Comparison of ENCODE assay signal across 12 mouse cellular contexts in the genomic region with DNA sequence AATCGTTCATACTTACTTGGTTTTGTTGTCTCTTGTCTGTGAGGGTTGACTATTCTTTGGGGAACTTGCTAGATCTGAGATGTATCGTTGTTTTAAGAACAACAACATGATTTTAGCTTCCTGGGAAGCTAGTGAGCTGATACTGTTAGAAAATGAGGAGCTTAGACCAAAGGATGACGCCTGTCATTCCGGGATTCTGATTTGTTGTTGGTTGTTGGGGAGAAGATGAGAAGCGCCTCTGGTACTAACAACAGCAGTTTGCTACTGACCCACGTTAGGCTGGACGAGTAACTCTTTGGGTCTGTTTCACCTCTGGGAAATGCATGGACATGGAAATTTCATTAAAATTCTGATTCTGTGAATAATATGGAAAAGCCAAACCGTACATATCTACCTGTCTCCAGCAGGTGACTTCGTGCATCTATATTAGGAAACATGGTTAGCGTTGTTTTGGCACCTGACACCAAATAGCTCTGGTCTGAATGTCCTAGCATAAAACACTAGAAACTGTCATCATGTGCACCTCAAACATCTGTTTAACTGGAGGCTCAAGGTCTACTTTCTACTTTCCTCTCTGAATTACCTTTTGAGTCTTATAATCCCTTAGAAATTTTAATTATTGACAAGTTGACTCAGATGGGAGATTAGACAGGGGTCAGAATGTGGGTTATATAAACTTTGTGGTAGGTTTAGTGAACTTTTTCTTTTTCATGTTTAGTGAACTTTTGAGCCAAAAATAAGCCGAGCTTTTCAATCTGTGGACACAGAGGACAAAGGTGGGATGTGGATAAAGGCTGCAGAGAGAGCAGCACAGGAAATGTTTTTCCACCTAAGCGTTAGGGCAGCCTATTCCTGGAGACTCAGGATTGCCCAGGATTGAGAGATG. TPM values are rescaled to one million over a fixed set of nuclear protein-coding genes. Genes with fewer than 3 reads are reported as not detected.
DNase-seq lines count a peak whose midpoint lies in the region; ATAC-seq and TF ChIP-seq lines count a peak whose summit lies in the region.
"Had no signal": no experiment of that assay in that cellular context is flagged by ENCODE, and none has a peak within 500 bp of the region (broad histone marks: within the 10 kb centered on the region; RNA-seq: fewer than 3 reads in every experiment).

No protein-coding gene starts in this region.

- no peak overlapping the region for H3K9ac ChIP-seq in kidney, embryonic 15.5 days
- H3K9ac ChIP-seq in hindbrain, embryonic 12.5 days: no peak overlapping the region
- no peak overlapping the region for H3K9ac ChIP-seq in midbrain, embryonic 16.5 days (ENCODE audit: low read depth, low read length)
- H3K9ac ChIP-seq in intestine, postnatal 0 days (ENCODE audit: low read depth, low read length): no peak overlapping the region
- H3K9ac ChIP-seq: embryonic facial prominence, embryonic 12.5 days; limb, embryonic 15.5 days; lung, embryonic 15.5 days had no signal

- peaks cover 9% of the 10 kb centered on the region; the same call in 1 of the 2 replicates for H3K4me1 ChIP-seq in kidney, adult 2 months (ENCODE audit: control insufficient read depth, insufficient read depth, low read length)
- H3K4me1 ChIP-seq in kidney, embryonic 15.5 days: peaks cover 8% of the 10 kb centered on the region
- H3K4me1 ChIP-seq in cortical plate, adult 2 months (ENCODE audit: control insufficient read depth, insufficient read depth, low read length): peaks cover 6% of the 10 kb centered on the region; the same call in 1 of the 2 replicates
- peaks cover 21% of the 10 kb centered on the region for H3K4me1 ChIP-seq in hindbrain, embryonic 12.5 days
- peaks cover 12% of the 10 kb centered on the region; the same call in 1 of the 2 replicates for H3K4me1 ChIP-seq in midbrain, embryonic 16.5 days (ENCODE audit: control insufficient read depth, insufficient read depth, low read length)
- no peaks in the 10 kb centered on the region for H3K4me1 ChIP-seq in intestine, postnatal 0 days (replicated peaks; ENCODE audit: control insufficient read depth, insufficient read depth, low read length)
- H3K4me1 ChIP-seq: embryonic facial prominence, embryonic 12.5 days had no signal

- WGBS in kidney, adult 2 months: 67% methylated on average over 12 of the region's 12 CpGs
- 86% methylated on average over 12 of the region's 12 CpGs for WGBS in kidney, embryonic 15.5 days
- WGBS in hindbrain, embryonic 12.5 days: 79% methylated on average over 12 of the region's 12 CpGs
- 74% methylated on average over 12 of the region's 12 CpGs for WGBS in midbrain, embryonic 16.5 days
- 77% methylated on average over 12 of the region's 12 CpGs for WGBS in intestine, postnatal 0 days

- H3K27me3 ChIP-seq in kidney, adult 2 months (replicated peaks; ENCODE audit: control insufficient read depth, insufficient read depth, low read length): no peaks in the 10 kb centered on the region; the same call in 1 of the 2 replicates
- peaks cover 49% of the 10 kb centered on the region for H3K27me3 ChIP-seq in kidney, embryonic 15.5 days
- no peaks in the 10 kb centered on the region for H3K27me3 ChIP-seq in hindbrain, embryonic 12.5 days
- no peaks in the 10 kb centered on the region for H3K27me3 ChIP-seq in midbrain, embryonic 16.5 days (ENCODE audit: control insufficient read depth, insufficient read depth, low read depth, low read length)
- H3K27me3 ChIP-seq in intestine, postnatal 0 days (replicated peaks; ENCODE audit: control insufficient read depth, insufficient read depth, low read length): peaks cover 26% of the 10 kb centered on the region

- no peak for TF ChIP-seq POLR2A in kidney, adult 2 months (IDR thresholded peaks at IDR 0.05; ENCODE audit: low read depth, low read length)
- TF ChIP-seq POLR2A in cortical plate, adult 2 months (IDR thresholded peaks at IDR 0.05; ENCODE audit: extremely low read depth, insufficient read depth, low read length): no peak

- no peak for TF ChIP-seq CTCF in kidney, adult 2 months (conservative IDR thresholded peaks at IDR 0.05; ENCODE audit: insufficient read depth, insufficient read length, low read depth, low read length)
- no peak for TF ChIP-seq CTCF in cortical plate, adult 2 months (IDR thresholded peaks at IDR 0.05; ENCODE audit: extremely low read depth, insufficient read depth, low read length)
- no peak for TF ChIP-seq CTCF in intestine, postnatal 0 days (IDR thresholded peaks at IDR 0.05; ENCODE audit: low read depth)

- no peaks in the 10 kb centered on the region for H3K9me3 ChIP-seq in kidney, embryonic 15.5 days (replicated peaks)
- H3K9me3 ChIP-seq in hindbrain, embryonic 12.5 days (replicated peaks): no peaks in the 10 kb centered on the region
- no peaks in the 10 kb centered on the region for H3K9me3 ChIP-seq in midbrain, embryonic 16.5 days (replicated peaks; ENCODE audit: control insufficient read depth, low read length, poor library complexity, severe bottlenecking)
- H3K9me3 ChIP-seq in intestine, postnatal 0 days (ENCODE audit: control insufficient read depth): no peaks in the 10 kb centered on the region
- H3K9me3 ChIP-seq: embryonic facial prominence, embryonic 12.5 days; limb, embryonic 15.5 days; lung, embryonic 15.5 days had no signal

- no peaks in the 10 kb centered on the region for H3K36me3 ChIP-seq in kidney, adult 2 months (ENCODE audit: control insufficient read depth, insufficient read depth, low read length)
- no peaks in the 10 kb centered on the region for H3K36me3 ChIP-seq in kidney, embryonic 15.5 days
- H3K36me3 ChIP-seq in hindbrain, embryonic 12.5 days: no peaks in the 10 kb centered on the region
- no peaks in the 10 kb centered on the region for H3K36me3 ChIP-seq in midbrain, embryonic 16.5 days (ENCODE audit: control insufficient read depth, insufficient read depth, low read length)
- H3K36me3 ChIP-seq in intestine, postnatal 0 days (ENCODE audit: control insufficient read depth, insufficient read depth): no peaks in the 10 kb centered on the region
- H3K36me3 ChIP-seq: embryonic facial prominence, embryonic 12.5 days; G1E; limb, embryonic 15.5 days; lung, embryonic 15.5 days had no signal

- no peak for ATAC-seq in kidney, embryonic 15.5 days (replicated peaks; ENCODE audit: low FRiP score)
- ATAC-seq in hindbrain, embryonic 12.5 days (ENCODE audit: low FRiP score): no peak
- ATAC-seq in midbrain, embryonic 16.5 days: no peak
- ATAC-seq in intestine, postnatal 0 days: no peak

- DNase-seq in kidney, adult 2 months: peak; percentile 84
- no peak for DNase-seq in right cerebral cortex, postnatal 25 days
- DNase-seq: adrenal gland, postnatal 10 days had no signal

- H3K4me3 ChIP-seq in kidney, adult 2 months (ENCODE audit: insufficient read depth, low read depth, low read length): no peak overlapping the region
- H3K4me3 ChIP-seq in kidney, embryonic 15.5 days (replicated peaks): no peak overlapping the region
- H3K4me3 ChIP-seq in cortical plate, adult 2 months (ENCODE audit: insufficient read depth, low read length): peak overlapping the region; percentile 95
- 0 out of 2 replicates have a peak overlapping the region, but pooled peaks have one; percentile 33 for H3K4me3 ChIP-seq in hindbrain, embryonic 12.5 days
- H3K4me3 ChIP-seq in midbrain, embryonic 16.5 days (ENCODE audit: low read depth, low read length): peak overlapping the region; percentile 43
- H3K4me3 ChIP-seq in intestine, postnatal 0 days (ENCODE audit: low read depth, low read length): no peak overlapping the region
- H3K4me3 ChIP-seq: embryonic facial prominence, embryonic 12.5 days; limb, embryonic 15.5 days; lung, embryonic 15.5 days had no signal

- no peak overlapping the region for H3K4me2 ChIP-seq in kidney, embryonic 15.5 days
- H3K4me2 ChIP-seq in hindbrain, embryonic 12.5 days (replicated peaks): peak overlapping the region; percentile 48
- peak overlapping the region; percentile 70 for H3K4me2 ChIP-seq in midbrain, embryonic 16.5 days (ENCODE audit: low read length)
- H3K4me2 ChIP-seq in intestine, postnatal 0 days (replicated peaks; ENCODE audit: low read depth): no peak overlapping the region
- H3K4me2 ChIP-seq: embryonic facial prominence, embryonic 12.5 days; limb, embryonic 15.5 days; lung, embryonic 15.5 days had no signal

- peak overlapping the region; percentile 75 for H3K27ac ChIP-seq in kidney, adult 2 months (ENCODE audit: insufficient read depth, low read depth, low read length)
- no peak overlapping the region for H3K27ac ChIP-seq in kidney, embryonic 15.5 days
- H3K27ac ChIP-seq in cortical plate, adult 2 months (ENCODE audit: insufficient read depth, low read length): no peak overlapping the region
- H3K27ac ChIP-seq in hindbrain, embryonic 12.5 days: no peak overlapping the region
- no peak overlapping the region for H3K27ac ChIP-seq in midbrain, embryonic 16.5 days (ENCODE audit: low read length)
- H3K27ac ChIP-seq in intestine, postnatal 0 days (ENCODE audit: low read depth, low read length): no peak overlapping the region
- H3K27ac ChIP-seq: embryonic facial prominence, embryonic 12.5 days; limb, embryonic 15.5 days; lung, embryonic 15.5 days had no signal

RNA-seq across cellular contexts. Expression of a gene that starts 2.9 kb away (rescaled TPM):
- 19.9 and 25.9 TPM in 2 replicates for polyA plus RNA-seq in kidney, adult 2 months (2012; rRNA removed)
- polyA plus RNA-seq in kidney, embryonic 15.5 days (2015; fragmentation: Nextera tagmentation; extraction: Ambion mirVana): 14.4 and 15.8 TPM in 2 replicates
- 100 and 104 TPM in 2 replicates for polyA plus RNA-seq in cortical plate, adult 2 months (2012; rRNA removed)
- 23.1 and 23.7 TPM in 2 replicates for polyA plus RNA-seq in hindbrain, embryonic 12.5 days (2016; fragmentation: Nextera tagmentation; extraction: Ambion mirVana)
- 20.8 and 23.9 TPM in 2 replicates for polyA plus RNA-seq in midbrain, embryonic 16.5 days (2015; fragmentation: Nextera tagmentation; extraction: Ambion mirVana)
- 3.6 and 4.1 TPM in 2 replicates for polyA plus RNA-seq in intestine, postnatal 0 days (2015; fragmentation: Nextera tagmentation; extraction: Ambion mirVana)
- polyA plus RNA-seq: G1E had no signal

Comparison
In these comparisons a context has a peak if more than half of its experiments do, and no peak if none do; other contexts are left out.
1. H3K4me3 ChIP-seq: peak in cortical plate, adult 2 months (single experiment), hindbrain, embryonic 12.5 days (single experiment) and midbrain, embryonic 16.5 days (single experiment); none in kidney, adult 2 months (single experiment), kidney, embryonic 15.5 days (single experiment) and intestine, postnatal 0 days (single experiment).
2. H3K4me2 ChIP-seq: peak in hindbrain, embryonic 12.5 days (single experiment) and midbrain, embryonic 16.5 days (single experiment); none in kidney, embryonic 15.5 days (single experiment) and intestine, postnatal 0 days (single experiment).